Mouse (Mus musculus) heart, postnatal 10 days (tissue): ENCODE results near the gene Rarb. TPM values are rescaled to one million over a fixed set of nuclear protein-coding genes. Genes with fewer than 3 reads are reported as not detected.

Experiments
- DNase-seq, 2 experiments: peaks; one replicate each; pipeline ENCODE4 v3.0.0; 2021
- intact Hi-C: fragments of 180-260 bp; cut with DNase I; formaldehyde crosslinking; loops from one replicate; pipeline ENCODE4 v1.15.1; 2025
- total RNA-seq, 2 experiments: library from RNA; stranded (reverse); gene quantifications; 2 replicates each; pipeline ENCODE4 v1.2.3; 2021

Rarb gene
- total RNA-seq, 2 experiments from 2014 or later: 15.9 to 20.2 TPM

- intact Hi-C loops: no loop called here
- DNase-seq: no peak
These were observed 370.5 kb downstream of the Rarb start for GRCm38 (mm10) chr14:16448269-16448987.

- DNase-seq: no peak
- intact Hi-C loops: no loop called here
These were observed 371.4 kb downstream of the Rarb start for GRCm38 (mm10) chr14:16447587-16447986.

GRCm38 (mm10) chr14:16444859-16445258 is 374.1 kb downstream of the Rarb start:
- intact Hi-C loops: no loop called here
- DNase-seq: no peak

GRCm38 (mm10) chr14:16439385-16440126 is 379.4 kb downstream of the Rarb start:
- DNase-seq: no peak
- intact Hi-C loops: loop anchor here (10.0 kb wide), 4 partner anchors 295 to 905 kb away; no protein-coding TSS in a partner anchor

GRCm38 (mm10) chr14:16437386-16437785 is 381.6 kb downstream of the Rarb start:
- DNase-seq: no peak
- intact Hi-C loops: loop anchor here (10.0 kb wide), 4 partner anchors 297 to 907 kb away; no protein-coding TSS in a partner anchor

GRCm38 (mm10) chr14:16434396-16435171 is 384.4 kb downstream of the Rarb start:
- intact Hi-C loops: loop anchor here (2.0 to 10.0 kb wide), 6 partner anchors 138 to 972 kb away; no protein-coding TSS in a partner anchor
- peak; percentile 78 to 81 for DNase-seq

- DNase-seq: peak; percentile 19 to 42
- intact Hi-C loops: loop anchor here (10.0 kb wide), 4 partner anchors 302 to 912 kb away; no protein-coding TSS in a partner anchor
These were observed 385.8 kb downstream of the Rarb start for GRCm38 (mm10) chr14:16433206-16433605.

- DNase-seq: no peak
- intact Hi-C loops: loop anchor here (10.0 kb wide), 4 partner anchors 302 to 912 kb away; no protein-coding TSS in a partner anchor
These were observed 386.4 kb downstream of the Rarb start for GRCm38 (mm10) chr14:16432550-16432949.

- DNase-seq: no peak
- intact Hi-C loops: loop anchor here (10.0 kb wide), 4 partner anchors 303 to 913 kb away; no protein-coding TSS in a partner anchor
These were observed 386.9 kb downstream of the Rarb start for GRCm38 (mm10) chr14:16431941-16432499.

GRCm38 (mm10) chr14:16427569-16427968 is 391.4 kb downstream of the Rarb start:
- no peak for DNase-seq
- intact Hi-C loops: no loop called here

GRCm38 (mm10) chr14:16414163-16414562 is 404.8 kb downstream of the Rarb start:
- intact Hi-C loops: no loop called here
- DNase-seq: no peak

- intact Hi-C loops: no loop called here
- DNase-seq: no peak
These were observed 413.8 kb downstream of the Rarb start for GRCm38 (mm10) chr14:16405187-16405586.

GRCm38 (mm10) chr14:16384783-16385182 is 434.2 kb downstream of the Rarb start:
- intact Hi-C loops: loop anchor here (5.0 to 10.0 kb wide), 2 partner anchors 947 to 1520 kb away; partner anchors contain the start of gene Lrrc3b
- DNase-seq: no peak
